Mouse (Mus musculus) ES-E14 (cell line): Measurements from ENCODE around the gene Fbxo40. TPM values are rescaled to one million over a fixed set of nuclear protein-coding genes. Genes with fewer than 3 reads are reported as not detected.

Source experiments
- DNase-seq: peaks from one replicate; pipeline ENCODE4 v3.0.0-alpha.2; 2013; ENCODE audit warnings: low read depth, low spot score
- H3K27ac ChIP-seq: 2 replicates; pipeline ENCODE4 v1.5.1; 2012; ENCODE audit warnings: low read depth, mild to moderate bottlenecking, low read length, moderate library complexity, mixed read lengths; ENCODE audit not compliant: poor library complexity, insufficient read depth, severe bottlenecking
- H3K36me3 ChIP-seq: 2 replicates; pipeline ENCODE4 v1.6.1; 2012; ENCODE audit warnings: mild to moderate bottlenecking, low read length, moderate library complexity, mixed read lengths; ENCODE audit not compliant: control insufficient read depth, poor library complexity, insufficient read depth, severe bottlenecking
- H3K4me1 ChIP-seq, 2 experiments: fragments of 150-350 bp in 1 of 2; sonication (generic) in 1 of 2; 2 replicates each; pipeline ENCODE4 v1.6.1; 2012; ENCODE audit warnings: low read length in 2 of 2, mild to moderate bottlenecking in 1 of 2, mixed read lengths in 1 of 2; ENCODE audit not compliant: control insufficient read depth in 2 of 2, insufficient read depth in 2 of 2, poor library complexity in 1 of 2
- H3K4me3 ChIP-seq, 2 experiments: fragments of 150-350 bp in 1 of 2; sonication (generic) in 1 of 2; 2 replicates each; pipeline ENCODE4 v1.5.1; 2012; ENCODE audit warnings: low read length in 2 of 2, low read depth in 1 of 2, mild to moderate bottlenecking in 1 of 2, mixed read lengths in 1 of 2; ENCODE audit not compliant: insufficient read depth in 1 of 2, poor library complexity in 1 of 2, severe bottlenecking in 1 of 2
- H3K9ac ChIP-seq: 2 replicates; pipeline ENCODE4 v1.6.1; 2012; ENCODE audit warnings: low read depth, mild to moderate bottlenecking, low read length, mixed read lengths; ENCODE audit not compliant: poor library complexity, insufficient read depth, severe bottlenecking
- H3K9me3 ChIP-seq: fragments of 150-350 bp; sonication (generic); 2 replicates; pipeline ENCODE4 v1.6.1; 2012; ENCODE audit warnings: low read depth, mild to moderate bottlenecking, low read length; ENCODE audit not compliant: control insufficient read depth, insufficient read depth
- CHD2 ChIP-seq: IDR thresholded peaks from 2 replicates; pipeline ENCODE4 v1.6.1; 2014; ENCODE audit warnings: mild to moderate bottlenecking, low read depth, low read length, inconsistent platforms
- HCFC1 ChIP-seq: IDR thresholded peaks from 2 replicates; pipeline ENCODE4 v1.6.1; 2012; ENCODE audit warnings: low read length, inconsistent platforms, borderline replicate concordance; ENCODE audit not compliant: insufficient read depth
- MAFK ChIP-seq: IDR thresholded peaks from 2 replicates; pipeline ENCODE4 v1.6.1; 2014; ENCODE audit warnings: mild to moderate bottlenecking, low read depth, low read length, inconsistent platforms; ENCODE audit not compliant: insufficient read depth
- ZC3H11A ChIP-seq: IDR thresholded peaks from 2 replicates; pipeline ENCODE4 v1.6.1; 2012; ENCODE audit warnings: low read depth, mild to moderate bottlenecking, inconsistent platforms, low read length, borderline replicate concordance
- ZNF384 ChIP-seq: IDR thresholded peaks from 2 replicates; pipeline ENCODE4 v1.6.1; 2012; ENCODE audit warnings: low read depth, low read length, inconsistent platforms
- in situ Hi-C, 2 experiments: fragments of 600-800 bp; cut with MboI; formaldehyde crosslinking; loops; one replicate each; pipeline ENCODE4 v1.15.1; 2025; ENCODE audit warnings: low sequenced_read_pairs in 2 of 2, inconsistent platforms in 1 of 2; ENCODE audit not compliant: unreplicated experiment in 2 of 2
- total RNA-seq: library from RNA; depleted of rRNA; stranded (reverse); fragments of 300-350 nt; gene quantifications from 2 replicates; pipeline ENCODE4 v1.2.3, GENCODE M21; 2012

Fbxo40 gene
- total RNA-seq, 1 experiment: 0.09 TPM

GRCm38 (mm10) chr16:36999366-36999972, 9.2 kb upstream of the Fbxo40 start:
- Histone ChIP-seq H3K4me3 (no peak overlapping the region), H3K9ac (no peak overlapping the region), H3K4me1 (no peaks in the 10 kb centered on the region), H3K9me3 (no peaks in the 10 kb centered on the region), H3K27ac (no peak overlapping the region), H3K36me3 (no peaks in the 10 kb centered on the region)
- DNase-seq: no peak
- TF ChIP-seq CHD2 (no peak), ZC3H11A (no peak), ZNF384 (no peak), MAFK (no peak), HCFC1 (no peak)
- in situ Hi-C loops: no loop called here

DNA sequence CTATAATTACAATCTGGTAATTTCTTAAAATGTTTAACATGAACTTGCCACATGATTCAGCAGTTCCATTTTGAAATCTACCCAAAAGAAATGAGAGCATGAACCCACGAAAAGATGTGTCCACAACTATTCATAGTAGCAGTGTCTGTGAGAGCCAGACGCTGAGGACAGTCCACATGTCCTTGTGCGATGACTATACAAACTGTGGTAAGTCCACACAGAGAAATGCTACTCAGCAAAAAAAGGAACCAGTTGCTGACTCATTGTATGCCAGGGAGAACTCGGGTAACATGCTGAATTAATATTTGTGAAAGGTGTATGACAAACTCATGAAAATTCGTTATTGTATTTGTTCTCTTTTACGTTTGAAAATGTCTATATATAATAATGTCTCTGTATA, 7.4 kb upstream of the Fbxo40 start:
- Histone ChIP-seq H3K27ac (no peak overlapping the region), H3K9ac (no peak overlapping the region), H3K4me1 (no peaks in the 10 kb centered on the region), H3K9me3 (no peaks in the 10 kb centered on the region), H3K4me3 (no peak overlapping the region), H3K36me3 (no peaks in the 10 kb centered on the region)
- TF ChIP-seq CHD2 (no peak), ZC3H11A (no peak), MAFK (no peak), HCFC1 (no peak), ZNF384 (no peak)
- no peak for DNase-seq
- in situ Hi-C loops: no loop called here

- Histone ChIP-seq H3K9me3 (no peaks in the 10 kb centered on the region), H3K4me1 (peaks cover 5 to 7% of the 10 kb centered on the region in 2 experiments; a peak in 3 of 4 replicates), H3K9ac (no peak overlapping the region), H3K36me3 (no peaks in the 10 kb centered on the region), H3K4me3 (peak overlapping the region in 1 of 2 experiments; percentile 47; a peak in 1 of 4 replicates), H3K27ac (no peak overlapping the region)
- no peak for DNase-seq
- in situ Hi-C loops: no loop called here
- TF ChIP-seq HCFC1 (no peak), MAFK (peak; percentile 53; the same call in 1 of the 2 replicates)
Observed at GRCm38 (mm10) chr16:36989493-36989892, 774 bp downstream of the Fbxo40 start.

GRCm38 (mm10) chr16:36988066-36988465, 2.2 kb downstream of the Fbxo40 start:
- H3K9me3 ChIP-seq: no peaks in the 10 kb centered on the region
- H3K4me3 ChIP-seq: no peak overlapping the region
- H3K27ac ChIP-seq: no peak overlapping the region
- no peak for DNase-seq
- peaks cover 5 to 7% of the 10 kb centered on the region in 2 experiments; a peak in 3 of 4 replicates for H3K4me1 ChIP-seq
- no peak overlapping the region for H3K9ac ChIP-seq
- in situ Hi-C loops: no loop called here
- H3K36me3 ChIP-seq: no peaks in the 10 kb centered on the region
- no peak for TF ChIP-seq CHD2
- TF ChIP-seq ZNF384: no peak

- TF ChIP-seq CHD2 (no peak), MAFK (no peak), HCFC1 (no peak), ZNF384 (no peak)
Observed at GRCm38 (mm10) chr16:36987399-36987798, 2.9 kb downstream of the Fbxo40 start.

More at GRCm38 (mm10) chr16:36987399-36987798, 2.9 kb downstream of the Fbxo40 start:
- no peaks in the 10 kb centered on the region for H3K36me3 ChIP-seq
- peaks cover 5 to 7% of the 10 kb centered on the region in 2 experiments; a peak in 3 of 4 replicates for H3K4me1 ChIP-seq
- H3K9ac ChIP-seq: no peak overlapping the region
- H3K27ac ChIP-seq: no peak overlapping the region
- DNase-seq: no peak
- H3K9me3 ChIP-seq: no peaks in the 10 kb centered on the region
- in situ Hi-C loops: no loop called here
- H3K4me3 ChIP-seq: no peak overlapping the region
